Mouse (Mus musculus): Measurements from ENCODE around the gene Sik1.
"Not testable (repeated sequence)": the region's sequence is repeated elsewhere in the genome, so short reads cannot be mapped to it uniquely, and the experiment has no call there.

Gene Sik1

DNA sequence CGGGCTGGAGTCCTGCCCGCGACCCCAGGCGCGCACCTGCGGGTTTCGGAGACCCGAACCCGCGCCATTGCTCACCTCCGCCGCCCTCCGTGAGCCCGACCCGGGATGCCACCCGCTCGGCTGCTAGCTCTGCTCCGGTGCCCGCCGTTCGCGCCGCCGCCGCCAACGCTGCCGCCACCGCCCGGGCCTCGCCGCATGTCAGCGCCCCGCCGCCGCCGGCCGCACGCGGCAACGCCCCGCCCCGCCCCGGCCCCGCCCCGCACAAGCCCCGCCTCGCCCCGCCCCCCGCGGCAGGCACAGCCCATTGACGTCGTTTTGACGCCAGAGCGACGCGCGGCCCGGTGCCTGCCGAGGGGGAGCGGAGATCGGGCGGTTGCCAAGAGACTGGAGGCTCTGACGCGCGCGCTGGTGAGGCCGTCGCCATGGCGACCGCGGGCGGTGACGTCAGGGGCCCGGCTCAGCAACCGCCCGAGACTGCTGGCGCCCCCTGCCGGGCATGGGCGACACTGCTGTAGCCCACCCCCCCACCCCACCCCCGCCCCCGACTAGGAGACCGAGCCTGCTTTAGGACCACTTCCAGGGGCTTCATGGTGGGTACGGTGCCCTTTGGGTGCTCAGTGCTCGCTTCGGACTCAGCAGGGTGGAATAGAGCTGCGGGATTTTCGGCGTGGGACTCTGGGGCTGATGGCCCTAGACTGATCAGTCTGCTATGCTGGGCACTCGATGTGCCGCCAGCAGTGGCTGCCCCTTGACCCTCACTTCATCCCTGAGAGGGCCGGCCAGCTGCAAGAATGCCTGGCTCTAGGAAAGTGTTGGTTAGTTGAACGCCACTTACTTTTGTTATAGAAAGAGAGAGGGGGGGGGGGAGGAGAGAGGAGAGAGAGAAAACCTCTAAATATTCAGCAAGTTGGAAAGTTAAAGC, at the start of gene Sik1:
Gene Sik1 (minus strand): TSS at position 208 of the 922 bp plus-strand sequence.
- DNase-seq (ENCODE audit: low read depth) = peak; percentile 98

- DNase-seq (ENCODE audit: low read depth) = no peak
Observed at GRCm38 (mm10) chr17:31905201-31905790, 49.7 kb upstream of the Sik1 start.

DNA sequence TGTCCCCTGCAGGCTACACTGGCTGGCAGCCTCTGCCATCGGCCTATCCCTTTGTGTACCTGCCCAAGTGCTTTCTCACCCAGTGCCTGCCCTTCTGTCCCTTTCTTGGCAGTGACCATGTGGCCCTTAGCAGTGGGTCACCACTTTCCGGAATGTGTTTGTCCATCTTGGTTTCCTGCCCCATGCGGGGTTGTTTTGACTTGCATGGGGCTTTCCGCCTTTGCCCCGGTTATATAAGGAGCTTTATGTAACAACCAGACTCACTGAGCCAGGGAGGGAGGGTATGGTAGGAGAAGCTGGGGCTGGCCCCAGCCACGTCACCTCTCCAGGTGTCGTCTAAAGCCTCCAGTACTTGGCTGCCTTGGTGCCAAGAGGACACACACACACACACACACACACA, 48.4 kb upstream of the Sik1 start:
- no peak for DNase-seq (ENCODE audit: low read depth)

- DNase-seq (ENCODE audit: low read depth) = no peak
Observed at GRCm38 (mm10) chr17:31902630-31903198, 47.1 kb upstream of the Sik1 start.

DNA sequence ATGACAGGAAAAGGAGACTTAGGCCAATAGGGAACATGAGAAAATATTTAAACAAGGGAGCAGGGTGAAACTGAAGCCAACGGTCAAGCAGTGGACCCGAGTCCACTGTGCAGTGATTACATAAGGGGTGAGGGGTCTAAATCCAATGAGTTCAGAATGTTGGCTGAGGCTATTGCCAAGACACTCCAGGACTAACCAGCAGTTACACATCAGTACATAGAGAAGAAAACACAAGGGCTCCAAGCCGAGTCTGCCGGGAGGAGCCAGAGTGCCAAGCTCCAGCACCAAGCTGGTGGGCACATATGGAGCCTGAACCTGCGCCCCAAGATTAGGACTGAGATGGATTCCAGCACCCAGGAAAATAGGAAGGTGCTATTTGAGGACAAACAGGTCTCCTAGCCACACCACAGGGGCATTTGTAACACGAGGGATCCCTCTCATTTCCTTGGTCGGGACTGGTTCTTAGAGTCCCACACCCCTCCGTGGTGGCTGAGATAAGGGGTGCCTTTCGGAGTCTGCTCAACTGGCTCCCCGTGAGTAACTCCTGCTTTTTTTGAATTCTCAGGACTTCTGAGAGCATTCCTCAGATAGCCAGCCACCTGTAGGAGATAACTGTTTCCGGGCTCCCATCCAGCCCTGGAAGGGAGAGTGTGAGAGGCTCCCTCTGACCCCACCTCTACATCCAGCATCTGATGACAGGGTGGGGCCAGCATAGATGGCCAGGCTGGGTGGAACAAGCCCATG, 46.0 kb upstream of the Sik1 start:
- no peak for DNase-seq (ENCODE audit: low read depth)

DNA sequence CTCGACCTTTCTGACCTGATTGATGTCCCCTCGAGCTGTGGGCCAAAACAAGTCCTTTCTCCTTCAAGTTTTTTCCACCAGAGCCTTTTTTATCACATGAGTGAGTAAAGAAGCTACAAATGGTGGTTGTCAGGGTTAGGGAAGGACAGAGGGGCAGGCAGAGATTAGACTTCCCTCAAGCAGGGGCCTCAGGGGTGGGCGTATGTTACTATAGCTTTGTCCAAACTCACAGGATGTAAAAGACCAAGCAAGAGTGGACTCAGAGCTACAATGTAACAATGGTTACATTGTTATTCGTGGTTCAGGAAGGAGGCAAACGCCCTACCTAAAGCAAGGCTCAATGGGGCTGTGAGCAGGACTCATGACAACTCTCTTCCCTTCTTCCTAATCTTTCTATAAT, 43.3 kb upstream of the Sik1 start:
- DNase-seq (ENCODE audit: low read depth) = no peak

DNA sequence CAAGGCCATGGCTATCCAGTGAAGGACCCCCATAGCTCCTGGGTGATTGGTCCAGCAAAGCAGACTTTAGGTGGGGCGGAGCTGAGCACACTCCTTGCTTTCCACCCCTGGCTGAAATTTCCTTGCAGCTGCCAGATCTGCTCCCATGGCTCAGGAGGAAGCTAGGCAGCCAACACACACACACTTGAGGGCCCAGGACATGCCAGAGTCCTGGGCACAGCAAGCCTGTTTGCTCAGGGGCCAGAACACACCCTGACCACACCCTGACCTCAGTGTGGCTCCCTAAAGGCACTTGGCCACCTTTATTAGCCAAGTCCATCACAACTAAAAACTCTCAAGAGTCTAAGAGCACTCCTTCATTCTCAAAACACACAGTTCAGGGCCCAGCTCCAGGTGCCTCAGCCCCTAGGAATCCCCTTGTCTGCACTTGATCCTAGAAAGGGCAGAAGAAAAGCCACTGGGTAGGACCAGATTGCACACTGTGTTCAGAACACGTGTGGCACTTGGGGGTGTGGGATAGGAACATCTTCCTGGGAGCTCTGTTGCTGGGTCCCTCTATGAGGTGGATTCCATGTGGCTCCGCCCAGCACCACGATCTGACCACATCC, 41.7 kb upstream of the Sik1 start:
- no peak for DNase-seq (ENCODE audit: low read depth)

DNA sequence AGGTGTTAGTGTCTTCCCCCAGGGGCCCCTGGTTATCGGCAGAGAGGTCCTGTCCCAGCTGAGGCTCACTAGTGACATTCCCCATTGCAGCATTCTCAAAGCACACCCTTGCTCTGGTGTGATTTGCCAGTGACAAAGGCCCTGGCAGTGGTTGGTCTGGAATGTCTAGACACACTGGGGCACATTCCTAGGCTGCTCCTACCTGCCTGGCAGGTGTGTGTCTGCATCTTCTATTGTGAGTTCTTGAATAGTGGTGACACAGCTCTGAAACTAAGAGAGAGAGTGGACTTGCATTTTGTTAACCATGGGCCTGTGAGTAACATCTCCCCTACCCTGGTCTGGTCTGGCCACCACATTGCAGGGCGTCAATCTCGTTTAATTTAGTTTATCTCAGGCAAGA, 41.1 kb upstream of the Sik1 start:
- DNase-seq (ENCODE audit: low read depth) = no peak

DNA sequence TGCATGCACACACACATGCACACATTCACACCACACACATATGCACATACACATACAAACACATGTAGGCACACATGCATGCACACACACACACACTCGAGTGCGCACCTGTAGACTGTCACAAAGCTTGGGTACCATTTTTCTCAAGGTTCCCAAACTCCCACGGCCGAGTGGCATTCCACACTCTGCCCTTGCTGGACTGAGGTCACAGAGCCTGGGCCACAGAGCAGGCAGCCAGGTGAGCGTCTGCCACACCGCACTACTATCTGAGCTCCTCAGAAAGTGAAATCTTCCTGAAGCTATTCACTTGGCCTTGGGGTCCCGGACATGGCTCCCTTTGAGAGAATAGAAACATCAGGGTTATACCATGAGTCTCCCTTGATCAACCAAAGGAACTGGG, 40.7 kb upstream of the Sik1 start:
- DNase-seq (ENCODE audit: low read depth) = no peak

- DNase-seq (ENCODE audit: low read depth) = no peak
Observed at GRCm38 (mm10) chr17:31893371-31894060, 37.9 kb upstream of the Sik1 start.

DNA sequence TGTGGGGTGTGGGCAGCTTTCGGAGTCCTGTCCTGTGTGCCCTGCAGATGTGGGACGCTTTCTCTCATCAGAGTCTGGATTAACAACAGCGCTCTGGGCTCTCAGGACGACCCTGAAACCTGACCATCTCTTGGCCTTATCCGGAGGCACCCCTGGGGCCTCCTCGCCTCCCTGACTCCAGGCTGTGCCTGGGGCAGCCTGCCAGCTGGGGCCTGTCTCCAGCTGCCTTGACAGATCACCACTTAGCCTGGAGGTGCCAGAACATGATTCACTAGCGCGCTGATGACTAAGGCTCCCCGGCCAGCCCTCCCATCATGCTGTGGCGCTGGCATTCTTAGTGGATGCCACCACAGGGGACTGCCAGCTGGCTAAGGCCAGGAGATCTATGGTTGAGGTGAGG, 37.1 kb upstream of the Sik1 start:
- DNase-seq (ENCODE audit: low read depth) = no peak

DNA sequence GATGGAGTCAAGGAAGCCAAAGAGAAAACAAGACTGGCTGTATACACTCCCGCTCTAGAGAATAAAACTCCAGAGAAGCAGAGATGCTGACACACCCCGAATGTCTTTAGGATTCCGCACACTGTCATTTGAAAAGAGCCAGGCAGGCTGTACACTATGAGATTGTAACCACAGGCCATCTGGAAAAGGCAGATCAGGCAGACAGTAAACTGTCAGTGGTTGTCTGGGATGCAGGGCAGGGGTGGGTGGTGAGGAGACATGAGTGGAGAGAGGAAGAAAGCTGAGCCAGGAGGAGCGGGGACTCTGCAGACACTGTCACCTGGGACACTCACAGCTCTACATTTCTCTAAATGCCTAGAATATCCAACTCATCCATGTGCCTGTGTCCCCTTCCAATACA, 36.3 kb upstream of the Sik1 start:
- DNase-seq (ENCODE audit: low read depth) = no peak

GRCm38 (mm10) chr17:31890311-31890951, 34.8 kb upstream of the Sik1 start:
- no peak for DNase-seq (ENCODE audit: low read depth)

- no peak for DNase-seq (ENCODE audit: low read depth)
Observed at GRCm38 (mm10) chr17:31889446-31890201, 34.0 kb upstream of the Sik1 start.

DNA sequence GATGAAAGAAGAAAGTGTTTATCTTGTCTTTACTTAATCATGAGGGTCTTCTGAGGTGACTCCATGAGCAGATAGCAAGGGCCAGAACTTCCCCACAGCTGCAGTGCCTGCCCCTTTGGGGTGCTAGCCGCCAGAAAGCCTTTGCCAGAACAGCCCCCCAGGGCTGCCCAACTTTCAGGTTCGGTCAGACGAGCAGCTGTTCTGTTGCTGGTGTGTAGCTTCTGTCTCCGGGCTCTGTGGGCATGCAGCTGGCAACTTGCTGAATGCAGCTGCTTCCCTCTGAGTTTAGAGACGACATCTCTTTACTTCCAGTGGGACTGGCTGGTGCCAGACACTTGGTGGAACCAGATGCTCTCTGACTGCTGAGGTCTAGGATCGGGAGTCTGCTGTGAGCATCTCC, 32.9 kb upstream of the Sik1 start:
- DNase-seq (ENCODE audit: low read depth) = no peak

DNA sequence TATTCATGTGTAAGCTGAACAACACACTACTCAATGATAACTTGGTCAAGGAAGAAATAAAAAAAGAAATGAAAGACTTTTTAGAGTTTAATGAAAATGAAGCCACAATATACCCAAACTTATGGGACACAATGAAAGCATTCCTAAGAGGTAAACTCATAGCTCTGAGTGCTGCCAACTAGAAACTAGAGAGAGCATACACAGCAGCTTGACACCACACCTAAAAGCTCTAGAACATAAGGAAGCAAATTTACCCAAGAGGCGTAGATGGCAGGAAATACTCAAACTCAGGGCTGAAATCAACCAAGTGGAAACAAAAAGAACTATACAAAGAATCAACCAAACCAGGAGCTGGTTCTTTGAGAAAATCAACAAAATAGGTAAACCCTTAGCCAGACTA, 29.1 kb upstream of the Sik1 start:
- DNase-seq (ENCODE audit: low read depth) = not testable (repeated sequence)

GRCm38 (mm10) chr17:31879406-31879805, 23.8 kb upstream of the Sik1 start:
- DNase-seq (ENCODE audit: low read depth) = no peak

DNA sequence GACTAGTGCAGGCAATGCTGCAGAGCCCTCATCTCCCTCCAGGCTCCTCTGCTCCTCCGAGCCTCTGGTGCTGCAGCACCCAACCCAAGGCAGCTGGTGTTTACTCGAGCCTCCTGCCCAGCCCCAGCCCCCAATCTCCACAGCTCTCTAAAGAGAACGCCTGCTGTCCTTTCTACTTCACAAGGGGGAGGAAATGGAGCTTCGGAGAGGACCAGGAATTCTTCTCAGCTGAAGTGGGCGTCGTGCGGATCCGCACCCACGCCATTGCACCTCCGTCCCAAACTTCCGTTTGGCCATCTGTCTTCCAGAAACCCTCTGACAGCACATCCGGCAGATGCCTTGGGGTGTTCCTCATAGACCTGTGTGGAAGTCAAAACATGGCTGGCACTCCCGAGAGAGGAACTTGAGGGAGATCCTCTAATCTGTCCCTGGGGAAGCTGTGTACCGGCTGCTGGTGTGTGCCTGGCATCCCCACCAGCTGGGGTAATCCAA, 22.1 kb upstream of the Sik1 start:
- no peak for DNase-seq (ENCODE audit: low read depth)

DNA sequence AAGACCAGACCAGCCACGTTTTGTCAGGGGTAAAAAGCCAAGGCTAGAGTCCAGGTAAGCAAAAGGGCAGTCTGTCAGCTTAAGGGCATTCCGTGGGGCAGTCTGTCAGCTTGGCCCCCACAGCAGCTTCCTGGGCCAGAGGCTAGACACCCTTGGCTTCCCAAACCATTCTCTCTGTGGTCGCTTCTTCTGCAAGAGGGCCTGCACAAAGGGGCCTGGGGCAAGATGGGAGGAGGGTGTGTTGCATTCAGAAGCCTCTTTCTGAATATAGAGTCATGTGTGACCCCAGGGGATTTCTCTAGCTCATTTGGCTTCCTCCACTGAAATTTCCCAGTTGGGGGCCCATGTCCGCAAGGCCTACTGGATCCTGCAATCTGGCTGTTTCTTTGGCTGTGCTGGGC, 21.6 kb upstream of the Sik1 start:
- no peak for DNase-seq (ENCODE audit: low read depth)

GRCm38 (mm10) chr17:31876775-31877174, 21.2 kb upstream of the Sik1 start:
- DNase-seq (ENCODE audit: low read depth) = no peak
